Mouse (Mus musculus): ENCODE measurements around the gene Pard3. TPM values are rescaled to one million over a fixed set of nuclear protein-coding genes. Genes with fewer than 3 reads are reported as not detected.

Gene Pard3
- polyA plus RNA-seq, 2 experiments: 39.1 to 43.3 TPM

- DNase-seq (ENCODE audit: low spot score): no peak
- Histone ChIP-seq H3K9ac (ENCODE audit: low read depth, low read length, severe bottlenecking) (no peak overlapping the region), H3K4me2 (replicated peaks; ENCODE audit: low read depth, low read length, severe bottlenecking) (no peak overlapping the region), H3K4me1 (ENCODE audit: control insufficient read depth, insufficient read depth, low read length) (no peaks in the 10 kb centered on the region), H3K27ac (replicated peaks; ENCODE audit: low read depth, low read length) (no peak overlapping the region), H3K9me3 (ENCODE audit: control insufficient read depth, low read length) (no peaks in the 10 kb centered on the region), H3K27me3 (ENCODE audit: control insufficient read depth, insufficient read depth, low read length) (no peaks in the 10 kb centered on the region), H3K36me3 (ENCODE audit: control insufficient read depth, insufficient read depth, low read length) (no peaks in the 10 kb centered on the region), H3K4me3 (replicated peaks; ENCODE audit: low read length) (no peak overlapping the region)
- WGBS: 76% methylated on average over 5 of the region's 5 CpGs
- TF ChIP-seq POLR2A (IDR thresholded peaks at IDR 0.05; ENCODE audit: borderline replicate concordance, extremely low read depth, insufficient read depth, insufficient read length): no peak
- ATAC-seq (ENCODE audit: low FRiP score, low read depth): no peak
Measured at GRCm38 (mm10) chr8:127485618-127486017, 421.9 kb downstream of the Pard3 start.

GRCm38 (mm10) chr8:127491963-127492362 lies 428.3 kb downstream of the Pard3 start:
- no peaks in the 10 kb centered on the region for H3K36me3 ChIP-seq (ENCODE audit: control insufficient read depth, insufficient read depth, low read length)
- ATAC-seq (ENCODE audit: low FRiP score, low read depth): no peak
- TF ChIP-seq POLR2A (IDR thresholded peaks at IDR 0.05; ENCODE audit: borderline replicate concordance, extremely low read depth, insufficient read depth, insufficient read length): no peak
- no peak overlapping the region for H3K9ac ChIP-seq (ENCODE audit: low read depth, low read length, severe bottlenecking)
- WGBS: 40% methylated on average over 6 of the region's 6 CpGs
- no peak for DNase-seq (ENCODE audit: low spot score)
- no peak overlapping the region for H3K4me2 ChIP-seq (replicated peaks; ENCODE audit: low read depth, low read length, severe bottlenecking)
- H3K27ac ChIP-seq (replicated peaks; ENCODE audit: low read depth, low read length): no peak overlapping the region
- H3K4me1 ChIP-seq (ENCODE audit: control insufficient read depth, insufficient read depth, low read length): no peaks in the 10 kb centered on the region
- H3K27me3 ChIP-seq (ENCODE audit: control insufficient read depth, insufficient read depth, low read length): no peaks in the 10 kb centered on the region
- no peak overlapping the region for H3K4me3 ChIP-seq (replicated peaks; ENCODE audit: low read length)
- H3K9me3 ChIP-seq (ENCODE audit: control insufficient read depth, low read length): no peaks in the 10 kb centered on the region

- no peak for TF ChIP-seq POLR2A (IDR thresholded peaks at IDR 0.05; ENCODE audit: borderline replicate concordance, extremely low read depth, insufficient read depth, insufficient read length)
- Histone ChIP-seq H3K4me3 (replicated peaks; ENCODE audit: low read length) (no peak overlapping the region), H3K9me3 (ENCODE audit: control insufficient read depth, low read length) (no peaks in the 10 kb centered on the region), H3K4me1 (ENCODE audit: control insufficient read depth, insufficient read depth, low read length) (0 out of 2 replicates have a peak, but pooled peaks cover 5% of the 10 kb centered on the region), H3K9ac (ENCODE audit: low read depth, low read length, severe bottlenecking) (no peak overlapping the region), H3K27me3 (ENCODE audit: control insufficient read depth, insufficient read depth, low read length) (no peaks in the 10 kb centered on the region), H3K36me3 (ENCODE audit: control insufficient read depth, insufficient read depth, low read length) (no peaks in the 10 kb centered on the region), H3K4me2 (replicated peaks; ENCODE audit: low read depth, low read length, severe bottlenecking) (no peak overlapping the region), H3K27ac (replicated peaks; ENCODE audit: low read depth, low read length) (no peak overlapping the region)
- no peak for ATAC-seq (ENCODE audit: low FRiP score, low read depth)
- no peak for DNase-seq (ENCODE audit: low spot score)
- 59% methylated on average over 4 of the region's 4 CpGs for WGBS
Measured at GRCm38 (mm10) chr8:127495226-127495780, 431.6 kb downstream of the Pard3 start.

GRCm38 (mm10) chr8:127498997-127499719 lies 435.5 kb downstream of the Pard3 start:
- H3K4me3 ChIP-seq (replicated peaks; ENCODE audit: low read length): no peak overlapping the region
- 69% methylated on average over 13 of the region's 13 CpGs for whole genome bisulfite sequencing
- no peak for TF ChIP-seq POLR2A (IDR thresholded peaks at IDR 0.05; ENCODE audit: borderline replicate concordance, extremely low read depth, insufficient read depth, insufficient read length)
- DNase-seq (ENCODE audit: low spot score) (no peak), ATAC-seq (ENCODE audit: low FRiP score, low read depth) (no peak)
- 0 out of 2 replicates have a peak, but pooled peaks cover 8% of the 10 kb centered on the region for H3K4me1 ChIP-seq (ENCODE audit: control insufficient read depth, insufficient read depth, low read length)
- no peaks in the 10 kb centered on the region for H3K27me3 ChIP-seq (ENCODE audit: control insufficient read depth, insufficient read depth, low read length)
- no peak overlapping the region for H3K27ac ChIP-seq (replicated peaks; ENCODE audit: low read depth, low read length)
- no peak overlapping the region for H3K4me2 ChIP-seq (replicated peaks; ENCODE audit: low read depth, low read length, severe bottlenecking)
- no peaks in the 10 kb centered on the region for H3K36me3 ChIP-seq (ENCODE audit: control insufficient read depth, insufficient read depth, low read length)
- no peaks in the 10 kb centered on the region for H3K9me3 ChIP-seq (ENCODE audit: control insufficient read depth, low read length)
- H3K9ac ChIP-seq (ENCODE audit: low read depth, low read length, severe bottlenecking): no peak overlapping the region

GRCm38 (mm10) chr8:127499720-127500114 lies 436.0 kb downstream of the Pard3 start:
- TF ChIP-seq POLR2A (IDR thresholded peaks at IDR 0.05; ENCODE audit: borderline replicate concordance, extremely low read depth, insufficient read depth, insufficient read length): no peak
- H3K4me3 ChIP-seq (replicated peaks; ENCODE audit: low read length): no peak overlapping the region
- DNase-seq (ENCODE audit: low spot score): no peak
- H3K9me3 ChIP-seq (ENCODE audit: control insufficient read depth, low read length): no peaks in the 10 kb centered on the region
- H3K27ac ChIP-seq (replicated peaks; ENCODE audit: low read depth, low read length): no peak overlapping the region
- no peaks in the 10 kb centered on the region for H3K27me3 ChIP-seq (ENCODE audit: control insufficient read depth, insufficient read depth, low read length)
- no peaks in the 10 kb centered on the region for H3K36me3 ChIP-seq (ENCODE audit: control insufficient read depth, insufficient read depth, low read length)
- ATAC-seq (ENCODE audit: low FRiP score, low read depth): no peak
- WGBS: 64% methylated on average over 13 of the region's 13 CpGs
- 0 out of 2 replicates have a peak, but pooled peaks cover 8% of the 10 kb centered on the region for H3K4me1 ChIP-seq (ENCODE audit: control insufficient read depth, insufficient read depth, low read length)
- H3K4me2 ChIP-seq (replicated peaks; ENCODE audit: low read depth, low read length, severe bottlenecking): no peak overlapping the region
- no peak overlapping the region for H3K9ac ChIP-seq (ENCODE audit: low read depth, low read length, severe bottlenecking)
